Comparison of ENCODE assay signal across 8 mouse cellular contexts in genomic region chrX:153499294-153500046, GRCm38 (mm10). TPM values are rescaled to one million over a fixed set of nuclear protein-coding genes. Genes with fewer than 3 reads are reported as not detected.
DNase-seq lines count a peak whose midpoint lies in the region; ATAC-seq lines count a peak whose summit lies in the region.

No protein-coding gene starts in this region.

- peak overlapping the region; percentile 92 for H3K27ac ChIP-seq in heart, embryonic 10.5 days
- no peak overlapping the region for H3K27ac ChIP-seq in stomach, embryonic 16.5 days (ENCODE audit: low read length)

- no peak for ATAC-seq in stomach, embryonic 16.5 days (ENCODE audit: insufficient read depth, low FRiP score)
- no peak for ATAC-seq in granulocyte monocyte progenitor cell, adult 5-6 weeks (replicated peaks; ENCODE audit: poor library complexity, severe bottlenecking)

- WGBS in heart, embryonic 10.5 days = 26% methylated on average over 32 of the region's 32 CpGs
- WGBS in stomach, embryonic 16.5 days = 22% methylated on average over 32 of the region's 32 CpGs

- H3K27me3 ChIP-seq in heart, embryonic 10.5 days (ENCODE audit: insufficient read depth, poor library complexity, severe bottlenecking) = no peaks in the 10 kb centered on the region
- H3K27me3 ChIP-seq in stomach, embryonic 16.5 days (ENCODE audit: control insufficient read depth, insufficient read depth, low read length) = no peaks in the 10 kb centered on the region

- H3K9me3 ChIP-seq in heart, embryonic 10.5 days = 0 out of 2 replicates have a peak, but pooled peaks cover 3% of the 10 kb centered on the region
- H3K9me3 ChIP-seq in stomach, embryonic 16.5 days (replicated peaks; ENCODE audit: control insufficient read depth, low read length) = 0 out of 2 replicates have a peak, but pooled peaks cover 4% of the 10 kb centered on the region

- H3K4me2 ChIP-seq in stomach, embryonic 16.5 days (ENCODE audit: low read depth, low read length) = peak overlapping the region; percentile 73

- H3K9ac ChIP-seq in stomach, embryonic 16.5 days (ENCODE audit: low read length) = peak overlapping the region; percentile 88

- no peaks in the 10 kb centered on the region; the same call in 1 of the 2 replicates for H3K4me1 ChIP-seq in heart, embryonic 10.5 days
- no peaks in the 10 kb centered on the region for H3K4me1 ChIP-seq in stomach, embryonic 16.5 days (ENCODE audit: control insufficient read depth, insufficient read depth, low read length)

- H3K4me3 ChIP-seq in heart, embryonic 10.5 days = peak overlapping the region; percentile 68
- H3K4me3 ChIP-seq in stomach, embryonic 16.5 days (replicated peaks; ENCODE audit: low read length) = peak overlapping the region; percentile 60

- H3K36me3 ChIP-seq in heart, embryonic 10.5 days = no peaks in the 10 kb centered on the region
- H3K36me3 ChIP-seq in stomach, embryonic 16.5 days (ENCODE audit: control insufficient read depth, insufficient read depth, low read length) = no peaks in the 10 kb centered on the region

- DNase-seq in ovary, postnatal 36 days (ENCODE audit: low spot score) = peak; percentile 12
- no peak for DNase-seq in ovary, postnatal 10 days (ENCODE audit: low spot score)
- peak; percentile 52 to 54 for DNase-seq in cerebellum, postnatal 10 days
- no peak for DNase-seq in heart, embryonic 10.5 days (ENCODE audit: low spot score)
- DNase-seq in kidney, postnatal 4 days = peak; percentile 10 to 23
- DNase-seq in mesoderm, embryonic 11.5 days (ENCODE audit: low read depth, low spot score) = peak; percentile 6

RNA-seq across cellular contexts. Expression of gene Ubqln2, which starts 1.4 kb away (rescaled TPM):
- polyA plus RNA-seq in heart, embryonic 10.5 days (2016; fragmentation: Nextera tagmentation; extraction: Ambion mirVana) = 16.5 and 24.9 TPM in 2 replicates
- polyA plus RNA-seq in stomach, embryonic 16.5 days (2015; fragmentation: Nextera tagmentation; extraction: Ambion mirVana) = 11.7 and 12.9 TPM in 2 replicates
- 40.2 and 40.5 TPM in 2 replicates for total RNA-seq in granulocyte monocyte progenitor cell, adult 5-6 weeks (2014; fragmentation: Nextera tagmentation)
- 4.4 and 8.1 TPM in 2 replicates for total RNA-seq in granulocyte monocyte progenitor cell, adult 5-6 weeks (2017)

RNA-seq across cellular contexts. Expression of gene Cypt3, which starts 58.9 kb away (rescaled TPM):
- polyA plus RNA-seq in heart, embryonic 10.5 days (2016; fragmentation: Nextera tagmentation; extraction: Ambion mirVana) = not detected in 2 replicates
- polyA plus RNA-seq in stomach, embryonic 16.5 days (2015; fragmentation: Nextera tagmentation; extraction: Ambion mirVana) = 0.36 TPM in 1 of 2 replicates, not detected in the other
- not detected in 2 replicates for total RNA-seq in granulocyte monocyte progenitor cell, adult 5-6 weeks (2014; fragmentation: Nextera tagmentation)
- not detected in 2 replicates for total RNA-seq in granulocyte monocyte progenitor cell, adult 5-6 weeks (2017)

Comparison
In these comparisons a context has a peak if more than half of its experiments do, and no peak if none do; other contexts are left out.
1. DNase-seq: peak in ovary, postnatal 36 days (single experiment), cerebellum, postnatal 10 days (2 of 2), kidney, postnatal 4 days (2 of 2) and mesoderm, embryonic 11.5 days (single experiment); none in ovary, postnatal 10 days (single experiment) and heart, embryonic 10.5 days (single experiment).